Mouse (Mus musculus) cerebellum, adult 2 months (tissue): Measurements from ENCODE around the gene Tnk1. TPM values are rescaled to one million over a fixed set of nuclear protein-coding genes. Genes with fewer than 3 reads are reported as not detected.

Experiments
- DNase-seq, 2 experiments: peaks; one replicate each; pipeline ENCODE4 v3.0.0; 2021
- H3K27ac ChIP-seq: fragments of 200-500 bp; 2 replicates; pipeline ENCODE4 v1.5.1; 2012; ENCODE audit warnings: low read length, control low read depth, inconsistent platforms; ENCODE audit not compliant: insufficient read depth
- H3K27me3 ChIP-seq: fragments of 200-500 bp; 2 replicates; pipeline ENCODE4 v1.6.1; 2012; ENCODE audit warnings: inconsistent platforms, mild to moderate bottlenecking, low read length, moderate library complexity; ENCODE audit not compliant: control insufficient read depth, insufficient read depth
- H3K4me1 ChIP-seq: fragments of 200-500 bp; 2 replicates; pipeline ENCODE4 v1.6.1; 2011; ENCODE audit warnings: low read length; ENCODE audit not compliant: control insufficient read depth, insufficient read depth
- H3K4me3 ChIP-seq: fragments of 200-500 bp; replicated peaks from 2 replicates; pipeline ENCODE3; 2011; ENCODE audit warnings: mild to moderate bottlenecking, low read depth, low read length, control low read depth; ENCODE audit not compliant: insufficient read depth
- CTCF ChIP-seq: fragments of 200-500 bp; IDR thresholded peaks from 2 replicates; pipeline ENCODE4 v1.5.1; 2011; ENCODE audit warnings: low read depth, mild to moderate bottlenecking, control low read depth, low read length, moderate library complexity, borderline replicate concordance; ENCODE audit not compliant: insufficient read depth
- POLR2A ChIP-seq: fragments of 200-500 bp; IDR thresholded peaks from 2 replicates; pipeline ENCODE4 v1.6.1; 2011; ENCODE audit warnings: low read length, control low read depth, borderline replicate concordance; ENCODE audit not compliant: insufficient read depth
- WGBS: fragments of 180-500 bp; shearing (Covaris S2); methylation state at CpG from one replicate; pipeline ENCODE4 v1.1.7; 2018; 5-methylcytosine and 5-hydroxymethylcytosine counted together
- polyA plus RNA-seq: library from polyadenylated mRNA; depleted of rRNA; stranded (reverse); fragments of >200 nt; gene quantifications from 2 replicates; pipeline ENCODE4 v1.2.3, GENCODE M21; 2012; rRNA removed

Gene Tnk1
- 0.21 and 0.39 TPM in 2 replicates for polyA plus RNA-seq

GRCm38 (mm10) chr11:69858113-69858998, at the start of gene Tnk1:
Gene Tnk1, minus strand, starts transcription at chr11:69858730.
- no peaks in the 10 kb centered on the region for H3K4me1 ChIP-seq
- DNase-seq: no peak
- TF ChIP-seq POLR2A: no peak
- TF ChIP-seq CTCF: no peak
- H3K27me3 ChIP-seq: no peaks in the 10 kb centered on the region
- 37% methylated on average over 30 of the region's 30 CpGs for WGBS
- H3K4me3 ChIP-seq: no peak within 1 kb of the TSS
- no peak within 1 kb of the TSS for H3K27ac ChIP-seq

GRCm38 (mm10) chr11:69904311-69904710, 45.8 kb upstream of the Tnk1 start:
- Histone ChIP-seq H3K4me1 (0 out of 2 replicates have a peak, but pooled peaks cover 6% of the 10 kb centered on the region), H3K27me3 (no peaks in the 10 kb centered on the region), H3K4me3 (no peak overlapping the region), H3K27ac (no peak overlapping the region)
- TF ChIP-seq CTCF (no peak), POLR2A (no peak)
- WGBS: 94% methylated on average over 9 of the region's 9 CpGs
- DNase-seq: peak in 1 of 2 experiments; percentile 8

DNA sequence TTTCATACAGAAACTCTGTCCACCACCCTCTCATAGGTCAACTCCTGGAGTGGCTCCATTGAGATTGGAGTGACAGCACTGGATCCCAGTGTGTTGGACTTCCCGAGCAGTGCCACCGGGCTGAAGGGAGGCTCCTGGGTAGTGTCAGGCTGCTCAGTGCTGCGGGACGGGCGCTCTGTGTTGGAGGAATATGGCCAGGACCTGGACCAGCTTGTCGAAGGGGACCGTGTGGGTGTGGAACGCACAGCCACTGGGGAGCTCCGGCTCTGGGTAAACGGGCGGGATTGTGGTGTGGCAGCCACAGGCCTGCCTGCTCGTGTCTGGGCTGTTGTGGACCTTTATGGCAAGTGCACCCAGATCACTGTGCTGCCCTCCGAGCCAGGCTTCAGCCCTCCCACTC, 44.4 kb upstream of the Tnk1 start:
- Histone ChIP-seq H3K27me3 (no peaks in the 10 kb centered on the region), H3K4me1 (0 out of 2 replicates have a peak, but pooled peaks cover 6% of the 10 kb centered on the region), H3K27ac (no peak overlapping the region), H3K4me3 (no peak overlapping the region)
- TF ChIP-seq CTCF (no peak), POLR2A (no peak)
- WGBS: 73% methylated on average over 13 of the region's 13 CpGs
- no peak for DNase-seq

- WGBS: 1% methylated on average over 39 of the region's 39 CpGs
- 0 out of 2 replicates have a peak, but pooled peaks cover 6% of the 10 kb centered on the region for H3K4me1 ChIP-seq
- H3K27ac ChIP-seq: 0 out of 2 replicates have a peak overlapping the region, but pooled peaks have one; percentile 31
- DNase-seq: no peak
- no peak for TF ChIP-seq CTCF
- TF ChIP-seq POLR2A: no peak
- H3K27me3 ChIP-seq: no peaks in the 10 kb centered on the region
- H3K4me3 ChIP-seq: peak overlapping the region; percentile 72
Observed at GRCm38 (mm10) chr11:69901993-69902392, 43.5 kb upstream of the Tnk1 start.

DNA sequence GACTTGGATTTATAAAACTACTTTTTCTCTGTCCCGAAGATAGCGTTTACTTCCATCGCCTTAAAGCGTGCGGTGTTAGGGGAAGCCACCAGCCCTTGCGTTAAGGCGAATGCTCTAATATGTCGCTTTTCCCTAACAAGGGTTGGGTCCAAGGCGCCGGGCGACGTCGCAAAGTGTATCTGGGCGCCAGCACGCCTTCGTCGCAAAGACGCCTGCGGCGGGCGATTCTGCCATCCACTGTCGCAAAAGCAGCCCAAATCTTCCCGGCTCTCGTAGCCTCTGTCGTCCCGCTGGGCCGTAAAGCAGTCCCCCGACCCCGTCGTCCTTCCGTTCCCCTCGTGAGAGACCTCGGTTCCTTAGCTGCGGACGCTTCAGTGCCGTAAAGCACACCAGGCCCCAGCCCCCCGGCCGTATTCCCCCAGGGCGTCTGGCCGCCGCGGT, 42.9 kb upstream of the Tnk1 start:
- Histone ChIP-seq H3K27me3 (no peaks in the 10 kb centered on the region), H3K4me3 (peak overlapping the region; percentile 72), H3K27ac (peak overlapping the region; percentile 65), H3K4me1 (0 out of 2 replicates have a peak, but pooled peaks cover 6% of the 10 kb centered on the region)
- whole genome bisulfite sequencing: under 1% methylated on average over 42 of the region's 42 CpGs
- peak; percentile 95 to 97 for DNase-seq
- TF ChIP-seq POLR2A (peak; percentile 44; the same call in 1 of the 2 replicates), CTCF (no peak)

GRCm38 (mm10) chr11:69900471-69901405, 42.2 kb upstream of the Tnk1 start, which contains the start of the genes 2810408A11Rik and Neurl4:
Gene 2810408A11Rik, minus strand, starts transcription at chr11:69900987.
Gene Neurl4, plus strand, starts transcription at chr11:69901072.
- peak; percentile 90 to 95 for DNase-seq
- no peaks in the 10 kb centered on the region for H3K27me3 ChIP-seq
- 0 out of 2 replicates have a peak, but pooled peaks cover 6% of the 10 kb centered on the region for H3K4me1 ChIP-seq
- peak within 1 kb of the TSS; percentile 65 for H3K27ac ChIP-seq
- peak within 1 kb of the TSS; percentile 72 for H3K4me3 ChIP-seq
- under 1% methylated on average over 38 of the region's 38 CpGs for WGBS
- TF ChIP-seq CTCF (no peak), POLR2A (peak; percentile 75; the same call in 1 of the 2 replicates)

DNA sequence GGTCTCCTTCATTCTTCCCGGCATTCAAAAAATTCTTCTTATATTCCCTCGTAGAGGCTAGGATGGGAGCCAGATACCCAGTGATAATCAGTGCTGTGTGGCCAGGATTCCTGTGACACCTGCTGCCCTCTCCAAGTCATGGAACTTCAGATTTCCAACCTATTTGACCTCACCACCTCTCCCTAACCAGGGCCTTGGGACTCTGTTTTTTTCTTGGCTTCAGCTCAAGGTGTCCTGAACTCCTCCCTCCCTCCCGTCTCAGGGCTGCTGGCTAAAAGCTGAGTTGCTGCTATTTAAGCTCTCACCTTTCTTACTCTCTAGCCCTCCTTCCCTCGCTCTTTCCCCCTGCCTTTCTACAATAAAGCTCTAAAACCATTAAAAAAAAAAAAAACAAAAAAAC, 41.3 kb upstream of the Tnk1 start:
- TF ChIP-seq CTCF (no peak), POLR2A (no peak)
- Histone ChIP-seq H3K27me3 (no peaks in the 10 kb centered on the region), H3K4me3 (no peak overlapping the region), H3K4me1 (0 out of 2 replicates have a peak, but pooled peaks cover 6% of the 10 kb centered on the region), H3K27ac (no peak overlapping the region)
- WGBS: 6% methylated on average over 4 of the region's 4 CpGs
- no peak for DNase-seq
